Mouse (Mus musculus) testis, adult 2 months (tissue): ENCODE results near the gene Gsg1l.

Experiments
- CTCF ChIP-seq: fragments of 200-500 bp; IDR thresholded peaks from 2 replicates; pipeline ENCODE4 v1.5.1; 2012; ENCODE audit warnings: low read depth, mild to moderate bottlenecking, inconsistent platforms, low read length, moderate library complexity; ENCODE audit not compliant: control insufficient read depth, insufficient read depth, insufficient replicate concordance
- POLR2A ChIP-seq: fragments of 200-500 bp; IDR thresholded peaks from 2 replicates; pipeline ENCODE4 v1.6.1; 2012; ENCODE audit warnings: low read depth, mild to moderate bottlenecking, inconsistent platforms, low read length, moderate library complexity; ENCODE audit not compliant: control insufficient read depth

DNA sequence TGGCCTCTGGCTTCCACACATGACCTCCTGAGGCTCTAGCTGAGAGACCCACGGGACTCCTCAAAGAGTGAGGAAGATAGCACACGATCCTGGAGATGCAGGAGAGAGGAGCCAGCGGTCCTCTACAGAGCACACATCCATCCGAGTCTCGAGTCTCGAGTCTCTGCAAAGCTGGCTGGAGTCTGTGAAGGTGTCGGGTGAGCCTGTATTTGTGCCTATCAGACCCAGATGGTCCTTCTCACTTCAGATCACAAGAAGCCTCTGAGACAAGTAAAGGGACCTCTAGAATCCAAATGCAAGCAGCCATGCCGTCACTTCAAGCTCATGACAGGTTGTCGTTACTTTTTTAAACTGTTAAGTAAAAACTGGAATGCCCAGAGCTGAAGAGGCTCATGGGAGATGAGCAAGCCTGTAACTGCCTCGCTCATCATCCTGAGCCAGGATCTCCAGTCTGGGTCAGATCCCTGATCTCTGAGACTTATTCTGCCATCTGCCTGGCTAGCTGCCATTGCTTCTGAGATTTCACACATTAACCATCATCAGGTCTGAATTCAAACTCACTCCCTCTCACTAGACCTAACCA, 24.8 kb downstream of the Gsg1l start:
- no peak for TF ChIP-seq CTCF
- no peak for TF ChIP-seq POLR2A
